Mouse (Mus musculus) bone marrow, adult 2 months (tissue): Measurements from ENCODE around the gene Atxn1.

ENCODE experiments used
- CTCF ChIP-seq: fragments of 200-500 bp; IDR thresholded peaks from 2 replicates; pipeline ENCODE4 v1.5.1; 2011; ENCODE audit warnings: low read length, control low read depth; ENCODE audit not compliant: control insufficient read depth, insufficient read depth
- POLR2A ChIP-seq: fragments of 200-500 bp; IDR thresholded peaks from 2 replicates; pipeline ENCODE4 v1.6.1; 2011; ENCODE audit warnings: low read depth, mild to moderate bottlenecking, control low read depth, low read length, borderline replicate concordance; ENCODE audit not compliant: control insufficient read depth

- TF ChIP-seq CTCF (no peak), POLR2A (no peak)
These were observed 219.9 kb downstream of the Atxn1 start for GRCm38 (mm10) chr13:45744803-45745432.
